Mouse (Mus musculus) megakaryocyte-erythroid progenitor cell, adult 5-6 weeks (primary cell): ENCODE data around the gene Zfp981. TPM values are rescaled to one million over a fixed set of nuclear protein-coding genes. Genes with fewer than 3 reads are reported as not detected.
"Not testable (repeated sequence)": the region's sequence is repeated elsewhere in the genome, so short reads cannot be mapped to it uniquely, and the experiment has no call there.

Experiments
- ATAC-seq: replicated peaks from 2 replicates; pipeline ENCODE4 v1.8.0; 2016; ENCODE audit warnings: mild to moderate bottlenecking, inconsistent platforms; ENCODE audit not compliant: severe bottlenecking, poor library complexity, low FRiP score, low TSS enrichment
- total RNA-seq, 2 experiments: library from RNA; stranded (forward) in 1 of 2; stranded (reverse) in 1 of 2; fragments of 200-1000, 215-1000 nt in 1 of 2; fragments of >200 nt in 1 of 2; fragmentation: Nextera tagmentation in 1 of 2; gene quantifications; 2 replicates each; pipeline ENCODE4 v1.2.3; 2014 to 2017

The Zfp981 gene
- total RNA-seq, 2 experiments from 2014 or later, result not detected

DNA sequence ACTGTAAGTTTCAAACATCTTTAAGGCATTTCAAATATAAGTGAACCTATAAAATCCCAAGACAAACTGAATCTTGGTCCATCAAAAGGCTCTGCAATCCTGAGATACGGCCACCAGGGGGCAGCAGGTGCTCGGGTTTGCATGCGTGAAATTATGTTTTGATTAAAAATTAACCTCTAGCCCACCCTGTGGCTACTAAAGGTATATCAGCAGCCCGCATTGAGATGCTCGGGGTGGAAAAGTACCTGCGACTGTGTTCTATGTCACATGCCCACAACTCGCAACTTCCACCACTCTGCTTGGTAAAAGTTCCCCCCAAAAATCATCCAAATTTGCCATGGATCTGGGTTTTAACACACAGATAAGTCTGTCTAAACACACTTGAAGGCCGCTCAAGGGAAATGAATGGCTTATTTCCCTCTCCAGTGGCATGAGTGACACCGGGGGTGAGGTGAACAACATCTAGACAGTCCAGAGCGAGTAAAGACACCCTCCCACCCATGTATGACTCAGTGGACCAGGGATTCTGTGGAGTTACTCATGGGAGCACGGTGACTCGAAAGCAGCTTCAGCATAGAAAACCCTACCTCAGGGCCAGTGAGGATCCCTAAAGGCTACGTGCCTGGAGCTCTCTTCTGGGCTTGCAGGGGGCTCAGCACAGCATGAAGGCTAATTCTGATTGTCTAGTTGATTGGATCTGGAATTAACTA is 18.1 kb upstream of the Zfp981 start:
- ATAC-seq, result peak; percentile 57

DNA sequence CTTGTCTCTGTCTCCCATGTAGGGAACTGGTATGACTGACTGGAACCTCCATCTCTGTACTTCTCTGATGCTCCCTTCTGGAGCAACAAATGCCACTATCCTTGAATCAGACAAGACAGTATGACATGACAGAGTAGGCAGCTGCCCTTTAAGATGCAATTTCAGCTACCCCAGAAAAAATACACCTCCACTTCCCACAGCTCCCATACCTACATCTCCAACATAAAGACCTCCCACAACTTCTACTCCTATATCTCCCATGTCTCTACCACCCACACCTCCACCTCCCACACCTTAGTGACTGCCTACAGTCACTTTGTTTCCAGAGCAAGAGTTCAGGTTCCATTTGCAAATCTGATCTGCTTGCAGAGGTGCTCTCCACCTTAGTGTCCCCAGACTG is 17.2 kb upstream of the Zfp981 start:
- not testable (repeated sequence) for ATAC-seq

DNA sequence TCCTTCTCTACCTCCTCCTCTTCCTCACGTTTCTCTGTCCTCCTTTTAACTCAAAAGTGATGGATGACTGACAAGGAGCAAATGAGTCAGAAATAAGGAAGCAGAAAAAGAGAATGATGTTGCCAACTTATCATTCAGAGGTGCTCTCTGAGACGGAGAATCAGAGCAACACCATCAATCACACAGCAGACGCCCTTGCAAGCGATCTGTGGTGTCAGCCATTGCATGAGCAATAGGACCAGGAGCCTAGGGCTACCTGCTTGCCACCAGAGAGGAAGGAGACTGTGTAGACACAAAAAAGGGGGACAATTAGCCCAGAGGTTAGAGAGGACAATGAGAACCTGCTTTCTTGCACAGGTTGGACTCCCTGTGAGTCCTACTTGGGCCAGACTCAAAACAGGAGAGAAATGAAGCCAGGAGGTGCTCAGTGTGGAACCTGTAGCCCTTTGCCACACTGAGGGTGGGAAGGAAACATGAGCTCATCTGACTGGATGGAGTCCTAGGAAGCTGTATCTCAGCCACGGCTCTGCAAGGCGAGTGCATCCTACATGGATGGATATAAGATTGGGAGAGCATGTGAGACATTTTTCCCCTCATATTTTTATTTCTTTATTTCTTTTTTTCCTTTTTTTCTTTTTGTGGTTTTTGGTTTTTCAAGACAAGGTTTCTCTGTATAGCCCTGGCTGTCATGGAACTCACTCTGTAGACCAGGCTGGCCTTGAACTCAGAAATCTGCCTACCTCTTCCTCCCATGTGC is 16.5 kb upstream of the Zfp981 start:
- not testable (repeated sequence) for ATAC-seq

DNA sequence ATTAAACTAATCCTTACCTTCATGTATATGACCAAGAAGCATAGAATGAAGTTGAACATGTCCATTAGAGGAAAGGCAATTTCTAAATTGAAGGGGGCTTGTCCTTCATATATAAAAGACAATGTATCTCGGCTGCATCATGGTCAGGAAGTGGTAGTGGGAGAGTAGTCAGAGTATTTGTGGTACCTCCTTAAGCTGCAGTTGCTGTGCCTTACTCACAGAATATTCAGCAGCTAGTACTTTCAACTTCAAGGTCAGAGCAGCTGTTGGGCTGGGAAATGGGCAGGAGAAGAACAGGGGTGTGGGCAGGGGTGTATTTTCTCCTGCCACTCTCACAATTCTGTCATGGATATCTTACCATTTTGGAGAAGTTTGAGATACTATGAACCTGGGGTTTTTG is 15.1 kb upstream of the Zfp981 start:
- ATAC-seq, result not testable (repeated sequence)

DNA sequence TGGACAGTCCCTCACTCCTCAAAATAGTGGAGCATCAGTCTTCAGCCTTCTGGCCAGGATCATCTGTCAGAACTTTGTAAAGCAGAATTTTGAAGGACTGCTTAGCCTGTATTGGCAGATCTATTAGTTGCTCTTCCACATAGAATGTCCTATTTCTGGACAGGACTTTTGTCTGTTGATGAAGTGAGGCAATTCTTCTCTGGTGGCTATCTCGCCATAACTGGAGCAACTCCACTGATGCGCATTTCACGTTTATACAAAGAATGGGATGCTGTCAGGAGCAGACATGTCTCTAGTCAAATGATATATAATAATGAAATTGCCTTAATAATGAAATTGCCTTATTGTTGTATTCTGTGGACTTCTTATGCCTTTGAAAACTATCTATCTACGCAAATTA is 12.6 kb upstream of the Zfp981 start:
- not testable (repeated sequence) for ATAC-seq

DNA sequence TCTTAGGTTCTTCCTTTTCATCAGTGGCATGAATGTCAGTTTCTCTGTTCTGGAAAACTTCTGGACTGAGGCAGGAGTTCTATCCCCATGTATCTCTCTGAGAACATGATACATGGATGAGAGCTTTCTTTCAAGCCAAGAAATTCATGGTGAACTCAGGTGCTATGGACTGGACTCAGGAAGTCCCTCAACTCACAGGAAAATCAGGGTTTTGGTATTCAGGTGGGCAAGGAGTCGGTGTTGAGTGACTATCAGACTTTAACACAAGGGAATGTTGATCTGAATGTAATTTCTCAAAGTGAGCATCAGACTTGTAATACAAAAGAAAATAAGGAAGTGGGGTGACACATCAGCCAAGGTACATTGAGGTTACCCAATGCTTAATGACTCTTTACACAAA is 9.8 kb upstream of the Zfp981 start:
- not testable (repeated sequence) for ATAC-seq

DNA sequence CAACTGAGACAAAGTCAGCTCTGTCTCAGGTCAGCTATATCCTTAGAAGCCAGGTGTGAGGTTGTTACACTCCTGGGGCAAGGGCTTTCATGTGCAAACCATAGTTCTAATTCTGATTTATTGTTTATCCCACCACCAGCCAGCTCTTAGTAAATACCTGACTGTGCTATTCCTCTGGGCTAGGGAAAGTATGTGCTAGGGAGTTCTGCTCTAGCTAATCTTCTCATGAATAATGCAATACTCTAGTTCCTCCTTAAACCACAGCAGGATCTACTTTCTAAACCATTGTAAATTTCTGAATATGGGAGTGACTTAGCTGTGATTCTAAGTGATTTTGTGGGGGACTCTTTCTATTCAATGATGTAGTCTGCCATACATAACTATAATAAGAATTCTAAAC is 9.4 kb upstream of the Zfp981 start:
- ATAC-seq, result no peak

DNA sequence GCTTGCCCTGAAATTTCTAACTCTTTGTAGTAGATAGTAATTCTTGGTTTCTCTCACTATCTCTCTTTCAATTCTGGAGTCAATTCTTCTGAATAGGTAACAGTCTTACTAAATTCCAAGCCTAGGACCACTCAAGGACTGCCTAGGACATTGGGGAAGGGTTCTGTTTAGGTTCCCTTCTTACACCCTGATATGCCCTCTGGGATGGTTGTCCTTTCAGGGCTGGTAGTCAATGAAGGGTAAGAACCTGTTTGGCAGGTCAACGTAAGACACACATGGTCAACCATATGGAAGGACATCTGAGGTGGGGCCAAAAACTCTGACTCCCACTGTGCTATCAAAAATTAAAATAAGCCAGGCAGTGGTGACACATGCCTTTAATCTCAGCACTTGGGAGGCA is 9.0 kb upstream of the Zfp981 start:
- 0 out of 2 replicates have a peak, but pooled peaks have one; percentile 23 for ATAC-seq

DNA sequence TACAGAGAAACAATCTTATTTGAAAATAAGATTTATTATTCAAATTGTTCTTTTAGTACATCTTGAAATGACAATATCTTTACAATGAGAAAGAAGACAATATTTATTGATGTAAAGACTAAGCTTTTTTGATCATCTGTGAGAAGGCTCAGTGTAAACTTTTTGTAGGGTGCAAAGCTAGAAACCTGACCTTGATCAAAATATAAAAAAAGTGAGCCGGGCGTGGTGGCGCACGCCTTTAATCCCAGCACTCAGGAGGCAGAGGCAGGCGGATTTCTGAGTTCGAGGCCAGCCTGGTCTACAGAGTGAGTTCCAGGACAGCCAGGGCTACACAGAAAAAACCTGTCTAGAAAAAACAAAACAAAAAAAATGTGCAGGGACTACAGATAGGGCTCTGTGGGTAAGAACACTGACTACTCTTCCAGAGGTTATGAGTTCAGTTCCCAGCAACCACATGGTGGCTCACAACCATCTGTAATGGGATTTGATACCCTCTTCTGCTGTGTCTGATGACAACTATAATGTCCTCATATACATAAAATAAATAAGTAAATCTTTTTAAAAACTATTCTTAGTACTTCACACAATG is 8.4 kb upstream of the Zfp981 start:
- ATAC-seq, result not testable (repeated sequence)

DNA sequence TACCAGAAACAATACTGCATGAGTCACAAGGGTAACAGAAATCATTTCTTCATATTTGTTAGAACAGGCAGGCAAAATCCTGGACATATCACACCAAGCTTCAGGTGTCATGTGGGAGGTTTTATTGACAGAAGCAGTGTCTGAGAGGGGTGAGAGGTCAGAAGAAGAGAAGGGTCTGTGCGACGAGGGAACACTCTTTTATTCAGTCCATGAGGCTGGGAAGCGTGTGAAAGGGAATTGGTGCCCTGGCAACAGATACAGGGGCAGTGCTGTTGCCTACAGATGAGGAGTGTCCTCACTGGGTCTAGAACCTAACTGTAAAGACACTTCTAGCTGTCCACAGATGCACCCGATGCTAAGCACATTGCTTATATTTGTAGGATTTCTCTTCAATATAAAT is 6.8 kb upstream of the Zfp981 start:
- ATAC-seq, result no peak

DNA sequence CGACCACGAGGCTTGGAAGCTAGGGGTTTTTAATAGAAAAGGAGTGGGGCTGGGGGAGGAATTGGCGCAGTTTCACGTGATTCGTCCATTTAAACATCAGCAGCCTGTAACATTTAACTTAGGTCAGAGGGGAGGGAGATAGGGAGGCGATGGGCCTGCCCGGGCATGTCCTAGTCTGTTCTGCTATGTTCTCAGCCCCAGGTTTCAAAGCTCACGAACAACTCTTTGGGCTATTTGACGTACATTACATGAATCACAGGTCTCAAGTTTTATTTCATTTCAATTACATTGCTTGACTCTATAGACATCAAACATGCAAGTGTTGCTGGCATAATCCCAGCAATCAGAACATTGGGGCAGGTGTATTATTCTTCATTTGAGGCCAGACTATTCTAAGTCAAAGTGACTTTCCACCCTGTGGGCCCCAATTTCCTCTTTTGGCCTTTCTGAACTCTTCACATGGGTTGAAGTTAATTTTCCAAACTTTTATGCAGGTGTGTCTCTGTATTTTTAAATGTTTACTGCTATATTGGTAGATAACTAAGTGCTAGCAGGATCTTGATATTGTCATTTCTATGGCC is 4.0 kb upstream of the Zfp981 start:
- not testable (repeated sequence) for ATAC-seq

DNA sequence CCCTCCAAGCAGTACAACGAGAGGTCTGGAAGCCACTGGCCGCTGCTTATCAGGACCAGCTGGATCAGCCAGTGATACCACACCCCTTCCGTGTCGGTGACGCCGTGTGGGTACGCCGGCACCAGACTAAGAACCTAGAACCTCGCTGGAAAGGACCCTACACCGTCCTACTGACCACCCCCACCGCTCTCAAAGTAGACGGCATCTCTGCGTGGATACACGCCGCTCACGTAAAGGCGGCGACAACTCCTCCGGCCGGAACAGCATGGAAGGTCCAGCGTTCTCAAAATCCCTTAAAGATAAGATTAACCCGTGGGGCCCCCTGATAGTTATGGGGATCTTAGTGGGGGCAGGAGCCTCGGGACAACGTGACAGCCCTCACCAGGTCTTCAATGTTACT is 7.2 kb downstream of the Zfp981 start:
- not testable (repeated sequence) for ATAC-seq

DNA sequence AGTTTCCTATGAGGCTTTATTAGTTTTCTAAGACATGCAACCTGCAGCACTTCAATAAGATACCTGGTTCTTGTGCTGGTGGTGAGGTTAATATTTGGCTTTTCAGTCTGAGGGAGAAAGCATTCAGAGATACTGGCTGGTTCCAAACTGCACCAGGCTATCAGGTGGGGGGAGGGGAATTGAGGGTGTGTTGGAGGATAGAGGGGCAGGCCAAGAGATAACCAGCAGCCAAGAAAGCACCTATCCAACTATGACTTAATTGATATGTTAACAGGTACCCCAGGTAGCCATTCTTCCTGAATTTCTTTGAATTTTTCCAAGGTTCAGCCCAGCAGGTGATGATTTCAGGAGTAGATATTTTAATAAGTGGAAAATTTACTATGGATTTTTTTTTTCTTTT is 10.0 kb downstream of the Zfp981 start:
- ATAC-seq, result not testable (repeated sequence)

DNA sequence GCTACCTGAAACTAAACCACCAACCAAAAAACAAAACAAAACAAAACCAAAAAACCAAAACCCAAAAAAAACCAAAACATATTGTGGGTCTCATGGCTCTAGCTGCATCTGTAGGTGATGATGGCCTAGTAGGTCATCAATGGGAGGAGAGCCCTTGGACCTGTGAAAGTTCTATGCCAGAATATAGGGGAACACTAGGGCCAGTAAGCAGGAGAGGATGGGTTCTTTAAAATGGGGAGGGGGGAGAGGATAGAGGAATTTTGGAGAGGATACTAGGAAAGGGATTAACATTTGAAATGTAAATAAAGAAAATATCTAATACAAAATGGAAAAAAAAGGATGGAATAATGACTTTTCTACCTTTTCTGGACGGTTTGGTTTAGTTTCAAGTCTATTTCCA is 14.6 kb downstream of the Zfp981 start:
- no peak for ATAC-seq

DNA sequence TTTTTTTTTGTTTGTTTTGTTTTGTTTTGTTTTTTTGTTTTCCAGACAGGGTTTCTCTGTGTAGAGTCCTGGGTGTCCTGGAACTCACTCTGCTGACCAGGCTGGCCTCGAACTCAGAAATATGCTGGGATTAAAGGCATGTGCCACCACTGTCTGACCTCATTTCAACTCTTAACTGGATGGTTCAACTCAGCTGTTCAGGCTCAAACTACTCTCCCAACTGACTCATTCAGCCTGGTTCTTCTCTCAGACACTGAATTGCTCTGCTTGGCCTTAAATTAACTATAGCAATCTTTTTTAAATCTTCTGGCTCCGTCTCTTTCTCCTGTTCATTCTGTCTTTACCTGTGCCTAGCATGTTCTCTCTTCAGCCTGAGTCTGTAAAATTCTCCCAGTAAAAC is 15.3 kb downstream of the Zfp981 start:
- not testable (repeated sequence) for ATAC-seq

DNA sequence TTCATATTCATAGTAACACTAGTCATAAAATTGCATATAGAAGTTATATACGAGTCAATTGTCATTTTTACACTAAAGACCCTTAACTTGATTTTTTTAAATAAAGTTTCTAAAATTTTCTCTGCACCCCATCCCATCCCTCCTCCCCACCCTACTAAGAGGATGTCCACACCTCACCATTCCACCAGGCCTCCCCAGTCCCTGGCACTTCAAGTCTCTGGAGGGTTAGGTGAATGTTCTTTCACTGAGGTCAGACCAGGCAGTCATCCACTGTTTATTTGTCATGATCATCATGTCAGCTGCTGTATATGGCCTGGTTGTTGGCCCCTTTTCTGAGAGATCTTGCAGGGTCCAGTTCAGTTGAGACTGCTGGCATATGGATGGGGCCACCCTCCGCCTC is 18.9 kb downstream of the Zfp981 start:
- ATAC-seq, result no peak

DNA sequence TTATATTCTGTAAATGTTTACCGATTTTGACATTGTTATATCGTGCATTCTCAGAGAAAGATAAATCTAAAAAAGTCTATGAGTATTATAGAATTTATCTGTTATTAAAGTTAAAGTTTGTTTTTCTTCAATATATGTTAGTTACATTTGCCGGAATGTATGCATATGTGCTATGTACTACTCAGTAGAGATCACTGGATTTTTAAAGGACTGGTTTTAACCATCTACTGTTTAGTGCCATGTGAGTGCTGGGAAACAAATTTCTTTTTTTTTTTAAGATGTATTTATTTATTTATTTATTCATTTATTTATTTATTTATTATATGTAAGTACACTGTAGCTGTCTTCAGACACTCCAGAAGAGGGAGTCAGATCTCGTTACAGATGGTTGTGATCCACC is 32.7 kb downstream of the Zfp981 start:
- ATAC-seq, result no peak

DNA sequence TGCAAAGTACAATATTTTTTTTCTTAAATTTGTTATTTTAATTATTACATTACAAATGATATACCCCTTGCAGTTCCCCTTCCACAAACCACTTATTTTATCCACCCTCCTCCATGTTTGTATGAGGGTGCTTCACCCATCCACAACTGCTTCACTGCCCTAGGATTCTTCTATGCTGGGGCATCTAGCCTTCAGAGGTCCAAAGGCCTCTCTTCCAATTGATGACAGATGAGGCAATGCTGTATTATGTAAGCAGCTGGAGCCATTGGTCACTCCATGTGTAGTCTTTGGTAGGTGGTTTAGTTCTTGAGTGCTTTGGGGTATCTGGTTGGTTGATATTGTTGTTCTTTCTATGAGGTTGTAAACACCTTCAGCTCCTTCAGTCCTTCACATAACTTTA is 34.1 kb downstream of the Zfp981 start:
- ATAC-seq, result no peak

DNA sequence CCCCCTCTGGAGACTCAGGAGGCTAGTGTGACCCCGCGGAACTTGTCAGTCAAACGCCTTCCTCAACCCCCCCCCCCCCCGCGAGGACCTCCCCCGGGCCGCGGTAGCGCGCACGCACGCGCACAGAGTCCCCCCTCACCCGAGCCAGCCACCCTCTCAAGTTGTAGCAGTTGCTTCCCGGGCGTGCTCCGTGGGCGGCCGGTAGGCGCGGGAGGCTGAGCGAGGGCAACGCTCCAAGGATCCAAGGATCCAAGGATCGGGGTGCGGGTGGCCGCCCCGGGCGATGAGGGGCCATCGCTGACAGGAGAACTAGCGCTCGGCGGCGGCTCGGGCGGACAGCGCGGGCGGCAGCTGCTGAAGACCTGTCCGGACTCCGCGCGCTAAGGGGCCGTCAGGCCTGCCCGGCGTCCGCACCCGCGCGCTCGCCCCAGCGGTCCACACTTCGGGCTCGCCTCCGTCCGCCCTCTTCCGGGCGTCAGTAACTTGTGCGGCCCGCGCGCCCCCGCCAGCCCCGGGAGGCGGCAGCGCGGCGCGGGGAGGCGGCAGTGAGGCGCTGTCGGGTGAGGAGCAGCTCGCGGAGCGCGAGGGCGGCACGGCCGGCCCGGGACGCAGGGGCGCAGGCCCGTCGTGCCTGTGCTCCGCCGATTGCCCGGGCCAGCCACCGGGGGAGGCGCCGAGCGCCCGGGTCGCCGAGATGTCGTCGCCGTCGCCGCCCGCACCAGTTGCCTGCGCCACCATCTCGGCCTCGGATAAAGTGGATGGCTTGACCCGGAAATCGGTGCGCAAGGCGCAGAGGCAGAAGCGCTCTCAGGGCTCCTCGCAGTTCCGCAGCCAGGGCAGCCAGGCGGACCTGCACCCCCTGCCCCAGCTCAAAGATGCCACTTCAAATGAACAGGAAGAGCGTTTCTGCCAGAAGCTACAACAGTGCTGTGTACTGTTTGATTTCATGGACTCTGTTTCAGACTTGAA is 78.4 kb downstream of the Zfp981 start:
- ATAC-seq, result 0 out of 2 replicates have a peak, but pooled peaks have one; percentile 30
